Mouse (Mus musculus) heart, adult 18-20 months (tissue): ENCODE data around the gene Chsy1. TPM values are rescaled to one million over a fixed set of nuclear protein-coding genes. Genes with fewer than 3 reads are reported as not detected.

ENCODE experiments used
- DNase-seq, 2 experiments: peaks; one replicate each; pipeline ENCODE4 v3.0.0; 2021 to 2022; ENCODE audit warnings: mixed read lengths in 1 of 2
- total RNA-seq, 2 experiments: library from RNA; stranded (reverse); gene quantifications; 2 replicates each; pipeline ENCODE4 v1.2.3; 2021

The Chsy1 gene
- total RNA-seq, 2 experiments from 2014 or later: 9.7 to 11.8 TPM

- DNase-seq: peak; percentile 33 to 43
Measured at GRCm38 (mm10) chr7:66109855-66110635, 730 bp downstream of the Chsy1 start.

- DNase-seq: no peak
Measured at GRCm38 (mm10) chr7:66110636-66111112, 1.4 kb downstream of the Chsy1 start.

GRCm38 (mm10) chr7:66111211-66111610 is 1.9 kb downstream of the Chsy1 start:
- DNase-seq: no peak

GRCm38 (mm10) chr7:66113561-66113960 is 4.2 kb downstream of the Chsy1 start:
- no peak for DNase-seq

GRCm38 (mm10) chr7:66115821-66116343 is 6.6 kb downstream of the Chsy1 start:
- DNase-seq: no peak

GRCm38 (mm10) chr7:66116906-66117482 is 7.7 kb downstream of the Chsy1 start:
- no peak for DNase-seq

GRCm38 (mm10) chr7:66118046-66118445 is 8.7 kb downstream of the Chsy1 start:
- no peak for DNase-seq

- DNase-seq: no peak
Measured at GRCm38 (mm10) chr7:66118796-66119195, 9.5 kb downstream of the Chsy1 start.

GRCm38 (mm10) chr7:66120139-66120538 is 10.8 kb downstream of the Chsy1 start:
- no peak for DNase-seq

GRCm38 (mm10) chr7:66120702-66121396 is 11.5 kb downstream of the Chsy1 start:
- DNase-seq: no peak

- peak in 1 of 2 experiments; percentile 31 for DNase-seq
Measured at GRCm38 (mm10) chr7:66124551-66124968, 15.2 kb downstream of the Chsy1 start.

GRCm38 (mm10) chr7:66125368-66125767 is 16.1 kb downstream of the Chsy1 start:
- DNase-seq: peak in 1 of 2 experiments; percentile 56

- DNase-seq: no peak
Measured at GRCm38 (mm10) chr7:66127951-66128645, 18.8 kb downstream of the Chsy1 start.

- no peak for DNase-seq
Measured at GRCm38 (mm10) chr7:66128857-66129256, 19.5 kb downstream of the Chsy1 start.

GRCm38 (mm10) chr7:66130296-66130695 is 21.0 kb downstream of the Chsy1 start:
- DNase-seq: no peak

GRCm38 (mm10) chr7:66131776-66132421 is 22.6 kb downstream of the Chsy1 start:
- DNase-seq: no peak

- no peak for DNase-seq
Measured at GRCm38 (mm10) chr7:66134154-66134553, 24.8 kb downstream of the Chsy1 start.

- peak in 1 of 2 experiments; percentile 64 for DNase-seq
Measured at GRCm38 (mm10) chr7:66135644-66136043, 26.3 kb downstream of the Chsy1 start.

GRCm38 (mm10) chr7:66136187-66136586 is 26.9 kb downstream of the Chsy1 start:
- DNase-seq: no peak

GRCm38 (mm10) chr7:66137309-66137708 is 28.0 kb downstream of the Chsy1 start:
- no peak for DNase-seq

GRCm38 (mm10) chr7:66138301-66138700 is 29.0 kb downstream of the Chsy1 start:
- DNase-seq: no peak

- no peak for DNase-seq
Measured at GRCm38 (mm10) chr7:66138878-66139277, 29.6 kb downstream of the Chsy1 start.
